Mouse (Mus musculus): ENCODE results near the gene Zfp12. TPM values are rescaled to one million over a fixed set of nuclear protein-coding genes. Genes with fewer than 3 reads are reported as not detected.

Gene Zfp12
- total RNA-seq (2023), result 2.7 and 3.8 TPM in 2 replicates

DNA sequence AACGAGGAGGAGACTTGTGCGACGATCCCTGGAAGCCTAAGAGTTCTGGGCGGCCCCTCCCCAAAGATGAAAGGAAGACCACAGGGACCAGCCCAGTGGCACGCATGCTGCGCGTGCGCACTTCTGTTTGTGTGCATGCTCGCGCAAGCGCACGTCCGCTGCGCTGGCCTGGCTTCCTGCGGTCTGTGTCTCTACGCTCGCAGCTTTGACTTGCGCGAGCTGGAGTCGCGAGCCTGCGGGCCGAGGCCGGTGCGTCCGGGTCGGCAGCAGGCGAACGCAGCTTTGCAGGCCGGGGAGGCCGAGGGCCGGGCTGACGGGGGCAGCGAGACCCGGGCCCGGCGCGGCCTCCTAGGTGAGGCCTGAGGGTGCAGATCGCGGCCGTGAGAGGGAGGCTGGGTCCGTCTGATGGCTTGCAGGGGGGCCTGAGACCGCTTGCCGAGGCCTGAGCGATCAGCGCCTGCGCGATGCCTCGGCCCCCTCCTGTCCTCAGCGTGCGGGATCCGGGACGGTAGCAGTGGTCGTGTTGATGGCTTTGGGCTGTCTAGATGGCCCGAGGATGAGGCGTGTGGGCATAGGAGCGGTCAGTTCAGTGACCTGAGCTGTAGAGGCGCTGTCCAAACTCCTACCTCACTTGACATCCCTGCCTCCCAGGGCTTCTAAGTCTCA, at the start of gene Zfp12:
Zfp12 (plus strand) TSS at position 136 of the 666 bp plus-strand sequence.

DNA sequence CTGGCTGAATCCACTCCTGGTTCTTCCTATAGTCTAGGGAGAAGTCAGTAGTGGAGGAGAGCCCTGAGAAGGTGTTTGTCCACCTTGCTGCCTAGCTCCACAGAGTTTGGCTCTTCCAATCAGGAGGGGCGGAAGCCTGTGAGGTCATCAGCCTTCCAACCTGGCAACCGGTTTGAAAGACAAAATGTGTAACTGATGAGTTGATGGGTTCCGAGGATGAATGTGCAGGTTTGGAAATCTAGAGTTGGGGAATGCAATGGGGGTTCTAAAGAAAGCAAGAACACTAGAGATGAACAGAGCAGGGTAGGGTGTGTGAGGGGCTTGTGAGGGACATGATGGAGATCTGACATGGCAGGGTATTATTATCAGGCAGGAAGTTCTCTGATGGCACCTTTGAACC, 8.2 kb upstream of the Zfp12 start, which contains the start of gene Spdye4a:
Spdye4a (minus strand) TSS at position 101 of the 400 bp plus-strand sequence.

GRCm38 (mm10) chr5:143269363-143270150, 34.6 kb downstream of the Zfp12 start, which contains the start of gene Zfp316:
TSS of gene Zfp316 (minus strand) at chr5:143270022.

GRCm38 (mm10) chr5:143293404-143293803, 58.4 kb downstream of the Zfp12 start, which contains the start of gene Zfp853:
TSS of gene Zfp853 (minus strand) at chr5:143293623.

Other genes with a start within 250 kb of the Zfp12 start
- 55.9 and 81.8 TPM in 2 replicates for gene Rnf216, start 122.2 kb upstream of the Zfp12 start, total RNA-seq (2023)
- gene Olfr718-ps1, start 87.6 kb upstream of the Zfp12 start, total RNA-seq (2023), result 0.11 and 0.16 TPM in 2 replicates
- gene Rbak, start 54.4 kb upstream of the Zfp12 start, total RNA-seq (2023), result 3.9 and 5.2 TPM in 2 replicates
- not detected in 2 replicates for gene Spdye4b, start 54.1 kb upstream of the Zfp12 start, total RNA-seq (2023)
- not detected in 2 replicates for gene Spdye4a, start 8.3 kb upstream of the Zfp12 start, total RNA-seq (2023)
- gene Zfp316, start 34.9 kb downstream of the Zfp12 start, total RNA-seq (2023), result 0.43 and 0.60 TPM in 2 replicates
- 0.25 TPM in 1 of 2 replicates, not detected in the other for gene Zfp853, start 58.5 kb downstream of the Zfp12 start, total RNA-seq (2023)
- gene E130309D02Rik, start 80.2 kb downstream of the Zfp12 start, total RNA-seq (2023), result 16.3 and 17.0 TPM in 2 replicates
- gene Zdhhc4, start 94.1 kb downstream of the Zfp12 start, total RNA-seq (2023), result 39.6 and 43.0 TPM in 2 replicates
- gene Grid2ip, start 122.2 kb downstream of the Zfp12 start, total RNA-seq (2023), result not detected in 2 replicates
- 34.3 and 35.9 TPM in 2 replicates for gene Kdelr2, start 168.7 kb downstream of the Zfp12 start, total RNA-seq (2023)
- gene Daglb, start 229.4 kb downstream of the Zfp12 start, total RNA-seq (2023), result 24.1 and 32.9 TPM in 2 replicates